Mouse (Mus musculus) erythroblast, embryonic 14.5 days (primary cell): ENCODE data around the gene Srp14.

ENCODE experiments used
- GATA1 ChIP-seq: IDR thresholded peaks from 2 replicates; pipeline ENCODE4 v1.6.1; 2012; ENCODE audit warnings: low read length, inconsistent platforms, mixed read lengths
- TAL1 ChIP-seq: IDR thresholded peaks from 3 replicates; pipeline ENCODE4 v1.6.1; 2012; ENCODE audit warnings: low read length, inconsistent platforms, mixed read lengths

DNA sequence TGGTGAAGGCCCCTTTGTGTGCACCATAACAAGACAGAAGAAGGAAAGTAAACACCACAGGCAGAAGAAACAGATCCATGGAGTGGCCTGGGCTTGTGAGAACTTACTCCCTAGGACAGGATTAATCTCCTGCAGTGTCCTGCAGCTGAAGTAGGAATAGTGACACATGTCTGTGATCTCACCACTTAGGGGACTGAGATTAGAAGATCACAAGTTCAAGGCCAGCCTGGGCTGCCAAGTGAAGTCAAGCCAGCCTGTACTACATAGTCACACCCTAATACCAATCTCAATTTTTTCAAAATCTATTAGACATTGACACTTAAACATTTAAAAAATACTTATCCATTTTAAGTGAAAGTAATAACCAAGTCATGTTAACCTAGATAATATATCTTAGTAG lies 11.2 kb downstream of the Srp14 start:
- no peak for TF ChIP-seq GATA1
- TF ChIP-seq TAL1: no peak
